17 mouse cellular contexts compared by ENCODE assay signal in genomic region chr14:22294371-22294770, GRCm38 (mm10).
DNase-seq lines count a peak whose midpoint lies in the region; ATAC-seq and TF ChIP-seq lines count a peak whose summit lies in the region.
"Had no signal": no experiment of that assay in that cellular context is flagged by ENCODE, and none has a peak within 500 bp of the region (broad histone marks: within the 10 kb centered on the region; RNA-seq: fewer than 3 reads in every experiment).

No protein-coding gene starts in this region.

- no peak overlapping the region for H3K4me3 ChIP-seq in heart, embryonic 10.5 days
- H3K4me3 ChIP-seq in liver, embryonic 14.5 days (ENCODE audit: insufficient read depth in 1 of 2, low read depth in 2 of 2, low read length in 2 of 2): no peak overlapping the region
- no peak overlapping the region for H3K4me3 ChIP-seq in embryonic facial prominence, embryonic 10.5 days
- H3K4me3 ChIP-seq: forebrain, embryonic 12.5 days; heart, adult 2 months; midbrain, embryonic 12.5 days had no signal

- no peaks in the 10 kb centered on the region for H3K36me3 ChIP-seq in heart, embryonic 10.5 days
- no peaks in the 10 kb centered on the region for H3K36me3 ChIP-seq in liver, embryonic 14.5 days (replicated peaks; ENCODE audit: control insufficient read depth, insufficient read depth, low read depth)
- no peaks in the 10 kb centered on the region for H3K36me3 ChIP-seq in embryonic facial prominence, embryonic 10.5 days (replicated peaks)
- H3K36me3 ChIP-seq: forebrain, embryonic 12.5 days; midbrain, embryonic 12.5 days had no signal

- no peak overlapping the region for H3K27ac ChIP-seq in heart, embryonic 10.5 days
- H3K27ac ChIP-seq in liver, embryonic 14.5 days: no peak overlapping the region
- H3K27ac ChIP-seq in embryonic facial prominence, embryonic 10.5 days (replicated peaks): no peak overlapping the region
- H3K27ac ChIP-seq: forebrain, embryonic 12.5 days; heart, adult 2 months; midbrain, embryonic 12.5 days had no signal

- TF ChIP-seq CTCF in liver, embryonic 14.5 days (IDR thresholded peaks at IDR 0.05; ENCODE audit: low read depth): peak; percentile 29

- H3K9ac ChIP-seq in liver, embryonic 14.5 days (replicated peaks): no peak overlapping the region
- H3K9ac ChIP-seq: forebrain, embryonic 12.5 days; midbrain, embryonic 12.5 days had no signal

- 77% methylated on average over 4 of the region's 4 CpGs for WGBS in heart, embryonic 10.5 days
- WGBS in liver, embryonic 14.5 days (ENCODE audit: insufficient replicate concordance): 58% methylated on average over 4 of the region's 4 CpGs
- 88% methylated on average over 4 of the region's 4 CpGs for WGBS in embryonic facial prominence, embryonic 10.5 days

- no peak for TF ChIP-seq EP300 in liver, embryonic 14.5 days (IDR thresholded peaks at IDR 0.05; ENCODE audit: low read depth)

- peak; percentile 70 for DNase-seq in heart, embryonic 10.5 days (ENCODE audit: low spot score)
- no peak for DNase-seq in heart, postnatal 25 days (ENCODE audit: low spot score)
- DNase-seq in liver, embryonic 14.5 days (ENCODE audit: low read depth in 3 of 3, low spot score in 3 of 3): no peak
- no peak for DNase-seq in liver
- peak; percentile 54 for DNase-seq in 416B (ENCODE audit: low read depth)
- no peak for DNase-seq in spleen, adult 12 weeks (ENCODE audit: low spot score)
- DNase-seq in embryonic facial prominence, embryonic 10.5 days (ENCODE audit: low spot score): no peak
- DNase-seq: adrenal gland, postnatal 25 days; cerebellum, adult 8-10 months; heart, adult 2 months; heart, postnatal 14 days; kidney, postnatal 14 days; thymus, postnatal 25 days had no signal

- no peaks in the 10 kb centered on the region for H3K9me3 ChIP-seq in heart, embryonic 10.5 days
- H3K9me3 ChIP-seq in liver, embryonic 14.5 days (ENCODE audit: control insufficient read depth, low read length): no peaks in the 10 kb centered on the region
- no peaks in the 10 kb centered on the region for H3K9me3 ChIP-seq in embryonic facial prominence, embryonic 10.5 days
- H3K9me3 ChIP-seq: forebrain, embryonic 12.5 days; midbrain, embryonic 12.5 days had no signal

- H3K4me1 ChIP-seq in heart, embryonic 10.5 days: 0 out of 2 replicates have a peak, but pooled peaks cover 3% of the 10 kb centered on the region
- no peaks in the 10 kb centered on the region for H3K4me1 ChIP-seq in liver, embryonic 14.5 days (replicated peaks; ENCODE audit: control insufficient read depth in 2 of 2, insufficient read depth in 2 of 2, low read length in 1 of 2)
- peaks cover 5% of the 10 kb centered on the region for H3K4me1 ChIP-seq in embryonic facial prominence, embryonic 10.5 days
- H3K4me1 ChIP-seq: forebrain, embryonic 12.5 days; midbrain, embryonic 12.5 days had no signal

- no peak for ATAC-seq in liver, embryonic 14.5 days (ENCODE audit: insufficient read depth)
- peak; percentile 40 for ATAC-seq in granulocyte monocyte progenitor cell, adult 5-6 weeks (replicated peaks; ENCODE audit: poor library complexity, severe bottlenecking)
- ATAC-seq: activated CD4-positive, CD25-positive, alpha-beta regulatory T cell, adult 4 months had no signal

- no peaks in the 10 kb centered on the region for H3K27me3 ChIP-seq in heart, embryonic 10.5 days (ENCODE audit: insufficient read depth, poor library complexity, severe bottlenecking)
- H3K27me3 ChIP-seq in liver, embryonic 14.5 days (ENCODE audit: control insufficient read depth, insufficient read depth, low read length): no peaks in the 10 kb centered on the region
- H3K27me3 ChIP-seq in embryonic facial prominence, embryonic 10.5 days (replicated peaks; ENCODE audit: low read depth, poor library complexity, severe bottlenecking): no peaks in the 10 kb centered on the region; the same call in 1 of the 2 replicates

- intact Hi-C loops in heart, postnatal 25 days (cut with DNase I): no loop called here

- H3K4me2 ChIP-seq in liver, embryonic 14.5 days (ENCODE audit: low read depth): no peak overlapping the region
- H3K4me2 ChIP-seq: forebrain, embryonic 12.5 days; midbrain, embryonic 12.5 days had no signal

Comparison
In these comparisons a context has a peak if more than half of its experiments do, and no peak if none do; other contexts are left out.
1. DNase-seq: peak in heart, embryonic 10.5 days (single experiment) and 416B (single experiment); none in heart, postnatal 25 days (single experiment), liver, embryonic 14.5 days (0 of 3), liver (single experiment), spleen, adult 12 weeks (single experiment) and embryonic facial prominence, embryonic 10.5 days (single experiment).